Mouse (Mus musculus) ovary, postnatal 10 days (tissue): ENCODE results near the gene Fbxw2.
"Not testable (repeated sequence)": the region's sequence is repeated elsewhere in the genome, so short reads cannot be mapped to it uniquely, and the experiment has no call there.

Experiments
- DNase-seq: peaks from one replicate; pipeline ENCODE4 v3.0.0; 2022; ENCODE audit warnings: low spot score

The Fbxw2 gene

DNA sequence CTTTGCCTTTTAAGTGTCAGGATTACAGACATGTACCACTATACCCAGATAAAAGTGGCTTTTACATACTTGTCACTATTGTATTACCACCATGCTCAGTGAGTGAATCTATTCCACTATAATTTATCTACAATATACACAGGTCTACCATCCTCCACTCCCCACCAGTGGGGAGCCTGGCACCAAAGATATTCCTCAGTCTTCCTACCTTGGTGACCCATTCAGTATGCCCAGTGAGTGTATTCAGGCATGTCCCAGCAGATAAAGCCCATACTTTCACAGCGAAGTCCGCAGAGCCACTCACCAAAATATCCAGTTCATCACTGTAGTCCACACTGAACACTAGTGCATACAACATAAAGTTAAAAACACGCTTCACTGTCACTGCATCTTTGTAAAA, 15.3 kb downstream of the Fbxw2 start:
- DNase-seq = no peak

- no peak for DNase-seq
Observed at GRCm38 (mm10) chr2:34809568-34809967, 16.5 kb downstream of the Fbxw2 start.

- DNase-seq = no peak
Observed at GRCm38 (mm10) chr2:34808057-34808456, 18.1 kb downstream of the Fbxw2 start.

DNA sequence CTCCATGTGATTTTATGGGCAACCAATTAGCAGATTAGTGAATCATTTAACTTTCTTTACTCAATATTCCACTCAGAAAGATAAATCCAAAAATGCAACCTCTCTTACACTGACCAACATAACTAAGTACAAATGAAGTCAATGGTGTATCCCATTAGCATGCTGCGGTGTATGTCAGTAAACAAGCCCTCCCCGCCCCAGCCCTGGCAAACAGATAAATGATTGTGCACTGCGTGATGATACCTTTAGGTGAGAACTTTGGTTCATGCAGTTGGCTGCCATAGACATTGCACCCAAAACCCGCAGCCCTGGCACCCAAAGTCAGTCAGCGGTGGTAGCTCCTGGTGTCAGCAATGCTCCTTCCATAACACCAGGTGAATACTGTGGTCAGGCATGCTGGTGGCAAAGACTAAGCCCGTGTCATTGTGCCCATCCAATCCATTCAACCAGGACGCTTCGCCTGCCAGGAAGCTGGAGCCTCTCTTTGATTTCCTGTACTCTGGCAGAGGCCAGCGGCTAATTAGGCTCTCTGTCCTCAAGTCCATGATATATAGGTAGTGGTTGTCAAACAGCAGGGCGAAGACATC, 20.7 kb downstream of the Fbxw2 start:
- DNase-seq = no peak

DNA sequence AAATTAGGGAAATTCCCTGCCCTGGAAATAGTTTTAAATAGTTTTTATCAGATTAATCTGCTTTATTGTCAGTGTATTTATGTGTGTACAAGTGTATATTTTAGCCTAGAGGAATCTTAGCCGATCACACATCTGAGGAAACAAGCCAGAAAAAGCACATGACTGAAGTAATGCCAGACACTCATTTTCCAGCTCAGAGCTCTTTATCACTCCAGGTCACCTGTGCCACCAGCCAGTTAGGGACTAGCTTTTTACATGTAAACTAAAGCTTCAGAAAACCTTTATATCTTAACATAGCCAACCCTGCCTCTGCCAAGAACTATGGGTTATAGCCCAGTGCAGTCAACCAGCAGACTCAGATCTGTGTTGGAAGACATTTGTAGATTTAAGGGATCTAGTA, 21.3 kb downstream of the Fbxw2 start:
- no peak for DNase-seq

DNA sequence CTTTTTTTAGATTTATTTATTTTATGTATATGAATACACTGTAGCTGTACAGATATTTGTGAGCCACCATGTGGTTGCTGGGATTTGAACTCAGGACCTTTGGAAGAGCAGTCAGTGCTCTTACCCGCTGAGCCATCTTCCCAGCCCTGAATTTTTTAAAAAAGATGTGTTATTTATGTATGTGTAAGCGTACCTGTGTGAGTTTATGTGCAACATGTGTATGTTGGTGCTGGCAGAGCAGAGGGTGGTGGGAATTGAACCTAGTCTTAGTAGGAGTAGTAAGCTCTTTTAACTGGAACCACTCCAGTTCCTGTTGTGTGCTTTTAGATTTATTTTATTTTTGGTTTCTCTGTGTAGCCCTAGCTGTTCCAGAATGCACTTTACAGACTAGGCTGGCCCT, 21.9 kb downstream of the Fbxw2 start:
- no peak for DNase-seq

DNA sequence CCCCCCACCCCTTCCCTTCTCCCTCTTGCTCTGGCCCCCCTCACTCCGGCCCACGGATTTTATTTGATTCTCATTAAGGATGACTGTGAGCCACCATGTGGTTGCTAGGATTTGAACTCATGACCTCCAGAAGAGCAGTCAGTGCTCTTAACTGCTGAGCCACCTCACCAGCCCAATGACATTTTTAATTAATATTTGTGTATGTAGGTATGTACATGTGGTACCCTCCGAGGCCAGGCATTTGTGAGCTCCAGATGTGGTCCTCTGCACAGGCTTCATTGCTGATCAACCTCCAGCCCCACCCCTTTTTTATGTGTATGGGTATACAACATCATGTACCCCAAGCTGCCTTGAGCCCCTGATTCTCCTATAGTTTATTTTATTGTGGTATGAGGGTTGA, 22.4 kb downstream of the Fbxw2 start:
- no peak for DNase-seq

GRCm38 (mm10) chr2:34802565-34803245, 23.4 kb downstream of the Fbxw2 start:
- DNase-seq = not testable (repeated sequence)

GRCm38 (mm10) chr2:34801516-34802482, 24.3 kb downstream of the Fbxw2 start:
- peak; percentile 86 for DNase-seq

- DNase-seq = no peak
Observed at GRCm38 (mm10) chr2:34800371-34800770, 25.7 kb downstream of the Fbxw2 start.

DNA sequence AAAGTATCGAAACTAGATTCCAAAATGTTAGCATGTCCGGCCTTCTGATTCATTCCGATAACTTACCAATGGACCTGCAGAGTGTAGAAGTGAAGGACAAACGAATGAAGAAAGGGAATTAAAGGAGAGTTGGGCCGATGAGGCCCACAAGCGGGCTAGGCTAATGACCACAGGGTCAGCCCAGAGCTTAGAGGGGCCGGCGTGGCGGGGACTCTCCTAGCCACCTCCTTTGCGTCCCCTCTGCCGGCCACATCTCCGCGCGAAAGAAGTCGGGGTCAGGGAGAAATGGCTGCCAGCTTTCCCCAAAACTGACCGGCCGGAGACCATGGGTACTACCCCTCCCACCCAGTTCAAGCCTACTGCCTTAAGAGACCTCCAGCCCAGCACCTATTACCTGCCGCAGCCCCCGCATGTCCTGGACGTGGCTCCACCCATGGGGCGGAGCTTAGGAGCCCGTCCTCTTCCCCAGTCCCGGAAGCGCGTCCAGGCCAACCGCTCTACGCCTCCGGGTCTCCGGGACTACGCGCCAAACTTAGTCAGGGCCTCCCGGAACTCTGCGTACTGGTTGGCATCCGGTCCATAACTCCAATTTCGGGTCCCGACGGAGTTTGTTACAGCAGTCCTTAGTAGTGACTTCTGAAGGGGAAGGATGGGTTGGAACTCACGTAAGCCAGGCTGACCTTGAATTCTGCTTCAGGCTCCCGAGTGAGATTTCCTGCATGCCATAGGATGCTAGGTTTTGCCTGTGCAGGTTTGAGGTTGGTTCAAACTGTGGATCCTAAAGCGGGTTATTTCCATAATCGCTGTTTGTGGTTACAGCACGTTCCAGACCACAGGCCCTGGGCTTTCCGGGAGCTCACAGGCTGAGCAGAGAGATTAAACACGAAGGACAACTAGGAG, 26.5 kb downstream of the Fbxw2 start, which contains the start of gene Rabepk:
Gene Rabepk, minus strand, starts transcription at position 556 of the 900 bp plus-strand sequence.
- DNase-seq = peak; percentile 53

GRCm38 (mm10) chr2:34795426-34795825, 30.7 kb downstream of the Fbxw2 start:
- no peak for DNase-seq

GRCm38 (mm10) chr2:34794511-34794910, 31.6 kb downstream of the Fbxw2 start:
- no peak for DNase-seq

DNA sequence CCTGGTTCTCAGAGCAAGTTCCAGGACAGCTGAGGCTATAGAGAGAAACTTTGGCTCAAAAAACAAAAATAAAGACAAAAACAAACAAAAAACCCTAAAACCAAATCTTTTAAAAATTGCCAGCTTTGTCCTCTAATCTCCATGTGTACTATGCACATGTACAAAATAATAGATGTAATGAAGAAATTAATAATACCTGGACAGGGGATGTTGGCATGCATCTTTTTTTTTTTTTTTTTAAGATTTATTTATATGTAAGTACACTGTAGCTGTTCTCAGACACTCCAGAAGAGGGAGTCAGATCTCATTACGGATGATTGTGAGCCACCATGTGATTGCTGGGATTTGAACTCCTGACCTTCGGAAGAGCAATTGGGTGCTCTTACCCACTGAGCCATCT, 33.6 kb downstream of the Fbxw2 start:
- not testable (repeated sequence) for DNase-seq

- no peak for DNase-seq
Observed at GRCm38 (mm10) chr2:34790282-34790681, 35.8 kb downstream of the Fbxw2 start.

GRCm38 (mm10) chr2:34784085-34784484, 42.0 kb downstream of the Fbxw2 start:
- DNase-seq = no peak

GRCm38 (mm10) chr2:34783064-34784020, 42.8 kb downstream of the Fbxw2 start:
- no peak for DNase-seq

- DNase-seq = no peak
Observed at GRCm38 (mm10) chr2:34777237-34777868, 48.8 kb downstream of the Fbxw2 start.

- DNase-seq = no peak
Observed at GRCm38 (mm10) chr2:34774493-34774892, 51.6 kb downstream of the Fbxw2 start.

DNA sequence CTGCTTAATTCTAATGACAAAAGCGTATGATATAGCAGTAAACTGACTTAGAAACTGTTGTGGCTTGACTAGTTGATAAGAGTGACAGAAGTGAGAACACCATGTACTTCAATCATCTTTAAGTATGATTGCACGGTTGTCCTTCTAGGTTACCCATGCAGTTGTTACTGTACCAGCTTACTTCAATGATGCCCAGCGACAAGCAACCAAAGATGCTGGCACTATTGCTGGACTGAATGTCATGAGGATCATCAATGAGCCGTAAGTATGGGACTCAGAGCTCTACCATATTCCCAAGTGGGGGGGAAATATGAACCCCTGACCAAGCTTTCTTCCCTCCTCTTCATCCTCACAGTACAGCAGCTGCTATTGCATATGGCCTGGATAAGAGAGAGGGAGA, 52.4 kb downstream of the Fbxw2 start:
- DNase-seq = no peak
